Mouse (Mus musculus): ENCODE data around the gene Pla2g5.

- TF ChIP-seq CTCF (IDR thresholded peaks at IDR 0.05; ENCODE audit: low read depth) (no peak), EP300 (IDR thresholded peaks at IDR 0.05; ENCODE audit: low read depth) (no peak)
Observed at GRCm38 (mm10) chr4:138880811-138881584, 17.7 kb upstream of the Pla2g5 start.

Measured in liver, postnatal 0 days (tissue).